Mouse (Mus musculus) kidney, adult 8-10 months (tissue): ENCODE data around the gene Wnt4.

Source experiments
- DNase-seq, 2 experiments: peaks; one replicate each; pipeline ENCODE4 v3.0.0; 2022

Wnt4 gene

DNA sequence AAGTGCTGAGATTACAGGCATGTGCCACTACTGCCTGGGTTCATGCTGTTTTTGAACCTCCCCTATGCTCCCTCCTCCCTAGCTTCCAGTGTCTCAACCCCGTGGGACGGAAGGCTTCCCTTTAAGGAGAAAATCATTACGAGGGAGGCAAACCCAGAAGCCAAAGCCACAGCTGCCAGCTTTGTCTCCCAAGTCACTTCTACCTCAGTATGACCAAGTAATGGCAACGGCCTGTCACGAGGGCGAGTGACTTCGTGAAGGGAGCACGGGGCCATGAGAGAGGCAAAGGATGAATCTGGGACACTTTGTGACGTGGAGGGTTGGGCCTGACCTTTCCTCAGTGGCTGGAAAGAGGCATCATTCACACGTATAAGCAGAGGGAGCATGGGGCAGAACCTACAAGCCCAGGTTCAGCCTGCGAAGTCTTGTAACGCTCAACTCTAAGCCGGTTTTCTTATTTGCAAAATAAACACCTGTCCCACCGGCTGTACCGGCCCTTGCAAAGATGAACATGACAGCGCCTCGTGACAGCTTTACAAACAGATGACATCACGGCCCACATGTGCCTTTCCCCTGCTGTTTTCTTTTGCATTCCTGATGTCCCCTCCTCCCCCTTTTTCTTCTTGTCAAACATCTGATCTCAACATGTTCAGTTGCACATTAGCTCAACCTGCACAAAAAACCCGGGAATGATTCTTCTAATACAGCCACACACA lies 29.9 kb downstream of the Wnt4 start:
- peak in 1 of 2 experiments; percentile 31 for DNase-seq

DNA sequence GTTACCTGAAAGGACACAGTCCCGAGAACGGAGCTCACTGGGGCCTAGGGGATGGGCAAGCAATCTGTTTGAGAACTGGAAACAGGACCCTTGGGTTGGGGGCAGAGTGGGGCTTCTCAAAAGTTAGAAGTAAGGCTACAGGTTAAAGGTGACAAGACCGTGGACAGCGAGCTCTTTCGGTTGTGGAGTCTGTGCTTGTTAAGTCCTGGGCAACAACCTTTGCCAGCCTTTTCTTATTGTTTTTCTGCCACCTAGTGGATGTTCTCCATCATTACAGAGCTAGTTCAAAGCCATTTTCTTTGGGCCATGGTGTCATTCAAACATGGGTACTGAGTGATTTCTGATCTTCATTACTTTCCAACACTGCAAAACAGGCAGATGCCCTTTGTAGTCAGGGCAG lies 31.1 kb downstream of the Wnt4 start:
- peak in 1 of 2 experiments; percentile 25 for DNase-seq

DNA sequence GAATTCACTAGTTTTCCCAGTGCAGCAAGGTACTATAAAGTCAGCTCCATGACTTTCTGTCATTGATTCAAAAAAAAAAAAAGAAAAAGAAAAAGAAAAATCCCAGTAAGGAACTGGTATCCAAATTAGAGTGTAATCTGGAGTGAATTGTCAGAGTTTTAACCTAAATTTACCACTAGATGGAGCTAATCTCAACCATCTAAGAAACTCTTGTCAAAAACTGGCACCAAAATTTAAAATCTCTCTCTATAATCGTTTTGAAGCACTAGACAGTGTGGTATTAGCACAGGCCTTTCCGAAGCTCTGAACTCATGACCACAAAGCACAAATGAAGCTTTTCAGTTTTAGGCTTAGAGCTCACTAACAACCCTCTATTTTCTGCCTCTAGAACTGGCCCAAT lies 36.2 kb downstream of the Wnt4 start:
- DNase-seq, result no peak

DNA sequence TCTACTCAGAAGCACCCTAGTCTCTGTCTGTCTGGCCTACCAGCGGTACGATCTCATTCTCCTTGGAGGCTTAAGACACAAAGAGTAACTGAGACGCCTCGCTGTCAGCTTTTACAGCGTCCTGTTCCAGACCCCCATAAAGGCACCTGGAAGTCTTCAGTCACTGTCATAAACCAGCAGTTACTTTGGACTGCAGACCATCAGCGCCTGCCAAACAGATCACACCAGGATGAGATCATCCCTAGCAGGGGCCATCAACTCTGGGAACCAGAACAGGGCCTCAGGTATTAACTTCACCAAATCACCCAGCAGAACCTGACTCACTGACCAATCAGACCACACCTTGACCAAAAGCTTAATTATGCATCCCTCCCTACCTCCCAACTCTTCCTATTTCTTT lies 37.3 kb downstream of the Wnt4 start:
- no peak for DNase-seq

DNA sequence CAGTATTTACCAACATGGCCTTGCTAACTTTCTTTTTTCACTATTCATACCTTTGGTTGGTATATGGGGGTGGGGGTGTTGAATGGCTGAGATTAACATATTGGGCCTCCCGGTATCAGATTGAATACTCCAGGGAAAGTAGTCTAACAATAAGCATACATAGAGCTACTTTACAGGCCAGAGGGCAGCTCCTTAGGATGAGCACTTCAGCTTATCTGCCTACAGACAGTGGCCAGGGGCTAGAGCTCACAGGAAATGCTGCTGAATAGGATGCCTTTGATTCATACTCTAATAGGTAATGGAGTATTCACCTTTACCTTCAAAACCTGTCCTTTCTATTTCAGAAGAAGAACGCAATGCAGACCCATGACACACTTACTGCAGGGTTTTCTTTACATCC lies 37.8 kb downstream of the Wnt4 start:
- DNase-seq, result no peak

DNA sequence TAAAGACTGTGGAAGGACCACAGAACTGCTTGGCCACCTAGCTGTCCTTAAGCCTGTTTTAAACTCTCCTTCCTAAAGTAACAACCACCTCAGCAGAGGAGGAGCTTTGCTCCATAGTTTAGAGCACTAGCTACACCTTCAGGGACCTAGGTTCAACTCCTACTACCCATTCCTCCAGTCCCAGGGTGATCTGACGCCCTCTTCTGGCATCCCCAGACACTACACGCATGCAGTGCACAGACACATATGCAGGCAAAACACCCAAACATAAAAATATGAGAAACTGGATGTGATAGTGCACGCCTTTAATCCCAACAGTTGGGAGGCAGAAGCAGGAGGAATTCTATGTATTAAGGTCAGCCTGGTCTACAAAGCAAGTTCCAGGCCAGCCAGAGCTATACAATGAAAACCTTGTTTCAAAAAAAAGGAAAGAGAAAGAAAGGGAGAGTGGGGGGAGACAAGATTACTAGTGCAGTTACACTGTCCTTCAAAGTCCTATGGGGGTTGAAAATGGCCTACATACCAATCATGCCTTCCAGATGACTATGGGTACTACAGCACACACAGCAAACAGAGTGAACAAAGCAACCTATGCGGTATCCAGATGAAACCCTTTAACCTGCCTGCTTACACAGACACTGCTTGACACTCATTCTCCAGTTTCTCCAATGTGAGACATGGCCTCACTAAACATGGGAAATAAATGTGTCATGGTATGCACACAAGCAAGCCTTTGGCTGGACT lies 38.9 kb downstream of the Wnt4 start:
- DNase-seq, result no peak

- DNase-seq, result no peak
These were observed 47.6 kb downstream of the Wnt4 start for GRCm38 (mm10) chr4:137324926-137325325.

GRCm38 (mm10) chr4:137326494-137326893 lies 49.2 kb downstream of the Wnt4 start:
- DNase-seq, result no peak

DNA sequence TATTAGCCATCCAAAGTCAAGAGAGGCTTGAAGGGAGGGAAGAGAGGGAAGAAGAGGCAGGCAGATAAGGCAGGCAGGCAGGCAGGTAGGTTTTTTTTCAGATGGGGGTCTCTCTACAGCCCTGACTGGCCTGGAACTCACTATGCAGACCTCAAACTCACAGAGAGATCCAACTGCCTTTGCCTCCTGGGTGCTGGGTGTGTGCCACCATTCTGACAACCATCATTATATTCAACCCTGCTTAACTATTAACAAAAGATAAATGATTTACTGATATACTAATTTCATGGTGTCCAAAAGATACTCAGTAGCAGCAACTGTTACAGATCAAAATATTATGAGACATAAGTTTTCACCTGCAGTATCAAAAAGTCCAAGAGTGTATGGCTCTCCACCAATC lies 54.8 kb downstream of the Wnt4 start:
- peak; percentile 48 to 65 for DNase-seq

- DNase-seq, result no peak
These were observed 59.2 kb downstream of the Wnt4 start for GRCm38 (mm10) chr4:137336468-137336867.

- no peak for DNase-seq
These were observed 62.1 kb downstream of the Wnt4 start for GRCm38 (mm10) chr4:137339415-137339814.

GRCm38 (mm10) chr4:137342816-137343215 lies 65.5 kb downstream of the Wnt4 start:
- no peak for DNase-seq

DNA sequence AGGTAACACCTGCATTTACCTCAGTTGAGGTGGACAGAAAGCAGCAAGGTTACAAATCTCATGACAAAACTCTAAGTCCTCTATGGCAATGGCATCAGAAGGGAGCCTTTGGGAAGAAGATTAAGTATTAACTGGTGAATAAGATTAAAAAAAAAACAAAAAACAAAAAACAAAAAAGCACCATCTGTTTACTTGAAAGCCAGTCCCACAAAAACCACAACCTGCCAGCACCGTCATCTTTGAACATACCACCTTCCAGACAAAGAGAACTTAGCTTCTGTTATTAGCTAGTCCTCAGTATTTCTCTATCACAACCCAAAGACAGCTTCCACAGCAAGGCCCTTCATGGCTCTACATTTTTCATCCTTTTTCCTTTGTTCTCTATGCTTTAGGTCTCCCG lies 67.8 kb downstream of the Wnt4 start:
- no peak for DNase-seq

DNA sequence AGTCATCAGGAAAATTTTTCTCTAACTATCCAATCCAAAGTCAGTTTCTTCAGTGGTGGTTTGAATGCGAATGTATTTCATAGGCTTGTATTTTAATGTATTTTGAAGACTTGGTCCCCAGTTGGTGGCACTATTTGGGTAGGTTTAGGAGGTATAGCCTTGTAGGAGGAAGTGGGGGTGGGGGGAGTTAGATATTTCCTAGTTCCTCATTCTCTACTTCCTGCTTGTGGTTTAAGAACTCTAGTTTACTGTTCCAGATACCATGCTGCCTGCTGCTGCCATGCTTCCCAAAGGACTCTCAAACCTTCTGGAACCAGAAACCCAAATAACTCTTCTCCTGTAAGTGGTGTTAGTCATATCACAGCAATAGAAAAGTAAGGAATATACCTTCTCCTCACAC lies 68.5 kb downstream of the Wnt4 start:
- no peak for DNase-seq
